Mouse (Mus musculus): ENCODE results near the gene Sdk2. TPM values are rescaled to one million over a fixed set of nuclear protein-coding genes. Genes with fewer than 3 reads are reported as not detected.

The Sdk2 gene
- polyA plus RNA-seq, 1 experiment from 2014 or later: 2.2 TPM

DNA sequence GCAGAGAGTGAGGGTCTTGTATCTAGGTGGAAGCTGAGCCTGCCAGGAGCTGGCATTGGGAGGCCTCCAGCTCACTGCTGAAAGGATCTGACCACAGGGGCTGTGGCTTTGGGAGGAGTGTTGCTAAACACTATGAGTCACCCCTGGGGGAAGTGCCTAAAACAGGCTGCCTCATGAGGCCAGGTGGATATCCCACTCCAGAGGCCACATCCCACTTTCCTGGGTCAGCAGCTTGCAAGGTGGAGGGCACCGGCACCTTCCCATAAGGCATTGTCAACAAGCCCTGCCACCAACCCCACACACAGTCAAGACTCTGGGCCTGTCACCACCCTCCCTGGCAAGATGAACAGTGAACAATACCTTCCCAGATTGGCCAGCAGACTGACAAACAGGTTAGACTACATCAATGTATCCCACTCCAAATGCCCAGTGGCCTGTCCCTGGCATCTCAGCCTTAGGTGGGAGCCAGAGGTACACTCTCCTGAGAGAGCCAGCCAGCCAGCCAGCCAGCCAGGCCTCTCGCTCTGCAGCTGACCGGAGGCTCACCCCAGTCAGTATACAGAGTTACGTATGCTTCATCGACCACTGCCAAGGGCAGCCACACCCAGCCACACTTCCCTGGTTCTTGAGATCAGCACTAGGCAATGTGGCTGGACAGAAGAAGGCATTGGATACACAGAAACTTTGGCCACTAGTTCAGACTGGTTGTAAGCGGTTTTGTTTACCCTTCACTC lies 333.0 kb downstream of the Sdk2 start:
- no peaks in the 10 kb centered on the region for H3K27me3 ChIP-seq (replicated peaks; ENCODE audit: control insufficient read depth, insufficient read depth, low read length)
- no peak for ATAC-seq
- no peak overlapping the region for H3K4me3 ChIP-seq (replicated peaks; ENCODE audit: low read length)
- H3K9ac ChIP-seq (replicated peaks; ENCODE audit: low read depth, low read length): no peak overlapping the region
- WGBS: 46% methylated on average over 6 of the region's 6 CpGs
- H3K4me1 ChIP-seq (replicated peaks; ENCODE audit: control insufficient read depth, insufficient read depth, low read length): peaks cover 6% of the 10 kb centered on the region; the same call in 1 of the 2 replicates
- H3K27ac ChIP-seq (ENCODE audit: low read length): no peak overlapping the region
- no peak overlapping the region for H3K4me2 ChIP-seq (ENCODE audit: low read length)
- peaks cover 2% of the 10 kb centered on the region; the same call in 1 of the 2 replicates for H3K36me3 ChIP-seq (ENCODE audit: control insufficient read depth, insufficient read depth)
- H3K9me3 ChIP-seq (ENCODE audit: control insufficient read depth, low read length): no peaks in the 10 kb centered on the region

- no peak overlapping the region for H3K4me2 ChIP-seq (ENCODE audit: low read length)
- H3K9me3 ChIP-seq (ENCODE audit: control insufficient read depth, low read length): no peaks in the 10 kb centered on the region
- H3K27me3 ChIP-seq (replicated peaks; ENCODE audit: control insufficient read depth, insufficient read depth, low read length): no peaks in the 10 kb centered on the region
- H3K36me3 ChIP-seq (ENCODE audit: control insufficient read depth, insufficient read depth): peaks cover 14% of the 10 kb centered on the region
- ATAC-seq: no peak
- H3K27ac ChIP-seq (ENCODE audit: low read length): no peak overlapping the region
- WGBS: 95% methylated on average over 10 of the region's 10 CpGs
- H3K4me1 ChIP-seq (replicated peaks; ENCODE audit: control insufficient read depth, insufficient read depth, low read length): peaks cover 16% of the 10 kb centered on the region
- H3K4me3 ChIP-seq (replicated peaks; ENCODE audit: low read length): no peak overlapping the region
- H3K9ac ChIP-seq (replicated peaks; ENCODE audit: low read depth, low read length): no peak overlapping the region
These were observed 334.8 kb downstream of the Sdk2 start for GRCm38 (mm10) chr11:113731945-113732612.

DNA sequence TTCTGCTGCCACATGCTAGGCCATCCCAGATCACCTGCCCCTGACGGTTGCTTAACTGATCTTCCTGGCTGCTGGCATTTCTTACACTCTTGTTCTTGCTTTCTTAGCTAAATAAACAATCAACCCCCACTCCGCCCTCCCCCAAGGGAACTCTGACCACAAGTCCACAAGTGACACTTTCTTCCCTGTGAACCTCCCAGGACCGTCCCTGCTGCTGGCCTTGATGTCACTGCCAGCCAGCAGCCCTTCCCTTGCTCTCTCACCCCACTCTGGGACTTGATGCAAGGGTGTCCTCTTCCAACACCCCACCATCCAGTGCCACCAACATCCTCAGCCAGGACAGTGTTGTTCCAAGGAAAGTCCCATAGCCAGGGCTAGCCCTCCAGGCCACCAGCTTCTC lies 336.0 kb downstream of the Sdk2 start:
- Histone ChIP-seq H3K9ac (replicated peaks; ENCODE audit: low read depth, low read length) (no peak overlapping the region), H3K27ac (ENCODE audit: low read length) (no peak overlapping the region), H3K4me3 (replicated peaks; ENCODE audit: low read length) (no peak overlapping the region), H3K27me3 (replicated peaks; ENCODE audit: control insufficient read depth, insufficient read depth, low read length) (no peaks in the 10 kb centered on the region), H3K36me3 (ENCODE audit: control insufficient read depth, insufficient read depth) (peaks cover 18% of the 10 kb centered on the region), H3K4me2 (ENCODE audit: low read length) (no peak overlapping the region), H3K4me1 (replicated peaks; ENCODE audit: control insufficient read depth, insufficient read depth, low read length) (peaks cover 19% of the 10 kb centered on the region), H3K9me3 (ENCODE audit: control insufficient read depth, low read length) (no peaks in the 10 kb centered on the region)
- 84% methylated on average over 3 of the region's 3 CpGs for WGBS
- no peak for ATAC-seq

- ATAC-seq: no peak
- Histone ChIP-seq H3K4me2 (ENCODE audit: low read length) (no peak overlapping the region), H3K4me1 (replicated peaks; ENCODE audit: control insufficient read depth, insufficient read depth, low read length) (peaks cover 29% of the 10 kb centered on the region), H3K9ac (replicated peaks; ENCODE audit: low read depth, low read length) (no peak overlapping the region), H3K36me3 (ENCODE audit: control insufficient read depth, insufficient read depth) (peaks cover 19% of the 10 kb centered on the region), H3K27ac (ENCODE audit: low read length) (no peak overlapping the region), H3K27me3 (replicated peaks; ENCODE audit: control insufficient read depth, insufficient read depth, low read length) (no peaks in the 10 kb centered on the region), H3K4me3 (replicated peaks; ENCODE audit: low read length) (no peak overlapping the region), H3K9me3 (ENCODE audit: control insufficient read depth, low read length) (no peaks in the 10 kb centered on the region)
- 69% methylated on average over 8 of the region's 8 CpGs for WGBS
These were observed 336.9 kb downstream of the Sdk2 start for GRCm38 (mm10) chr11:113729917-113730316.

- Histone ChIP-seq H3K4me2 (ENCODE audit: low read length) (no peak overlapping the region), H3K4me3 (replicated peaks; ENCODE audit: low read length) (no peak overlapping the region), H3K9ac (replicated peaks; ENCODE audit: low read depth, low read length) (no peak overlapping the region), H3K27me3 (replicated peaks; ENCODE audit: control insufficient read depth, insufficient read depth, low read length) (no peaks in the 10 kb centered on the region), H3K9me3 (ENCODE audit: control insufficient read depth, low read length) (no peaks in the 10 kb centered on the region), H3K4me1 (replicated peaks; ENCODE audit: control insufficient read depth, insufficient read depth, low read length) (peaks cover 29% of the 10 kb centered on the region), H3K36me3 (ENCODE audit: control insufficient read depth, insufficient read depth) (peaks cover 21% of the 10 kb centered on the region), H3K27ac (ENCODE audit: low read length) (no peak overlapping the region)
- WGBS: 87% methylated on average over 21 of the region's 21 CpGs
- ATAC-seq: no peak
These were observed 337.6 kb downstream of the Sdk2 start for GRCm38 (mm10) chr11:113729239-113729638.

DNA sequence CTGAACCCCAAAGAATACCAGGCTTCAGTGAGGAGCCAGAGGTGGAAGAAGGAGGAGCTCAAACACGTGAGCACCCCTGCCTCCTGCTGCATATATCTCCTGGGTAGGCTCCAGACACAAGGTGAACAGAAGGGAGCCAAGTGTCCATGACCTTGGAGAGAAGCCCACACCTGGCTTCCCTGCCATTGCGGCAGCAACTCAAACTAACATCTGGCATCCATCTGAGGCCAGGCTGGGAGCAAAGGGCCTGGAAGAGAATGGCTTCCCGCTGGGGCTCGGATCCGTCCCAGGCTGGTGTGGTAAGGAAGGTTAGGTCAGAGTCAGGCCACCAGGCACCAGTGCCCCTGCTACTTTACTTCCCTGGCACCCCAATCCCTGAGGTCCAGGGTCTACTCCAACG lies 338.9 kb downstream of the Sdk2 start:
- 80% methylated on average over 6 of the region's 6 CpGs for WGBS
- Histone ChIP-seq H3K9me3 (ENCODE audit: control insufficient read depth, low read length) (no peaks in the 10 kb centered on the region), H3K27ac (ENCODE audit: low read length) (no peak overlapping the region), H3K4me1 (replicated peaks; ENCODE audit: control insufficient read depth, insufficient read depth, low read length) (peaks cover 26% of the 10 kb centered on the region), H3K4me3 (replicated peaks; ENCODE audit: low read length) (no peak overlapping the region), H3K36me3 (ENCODE audit: control insufficient read depth, insufficient read depth) (peaks cover 21% of the 10 kb centered on the region), H3K27me3 (replicated peaks; ENCODE audit: control insufficient read depth, insufficient read depth, low read length) (no peaks in the 10 kb centered on the region), H3K4me2 (ENCODE audit: low read length) (no peak overlapping the region), H3K9ac (replicated peaks; ENCODE audit: low read depth, low read length) (no peak overlapping the region)
- ATAC-seq: no peak

DNA sequence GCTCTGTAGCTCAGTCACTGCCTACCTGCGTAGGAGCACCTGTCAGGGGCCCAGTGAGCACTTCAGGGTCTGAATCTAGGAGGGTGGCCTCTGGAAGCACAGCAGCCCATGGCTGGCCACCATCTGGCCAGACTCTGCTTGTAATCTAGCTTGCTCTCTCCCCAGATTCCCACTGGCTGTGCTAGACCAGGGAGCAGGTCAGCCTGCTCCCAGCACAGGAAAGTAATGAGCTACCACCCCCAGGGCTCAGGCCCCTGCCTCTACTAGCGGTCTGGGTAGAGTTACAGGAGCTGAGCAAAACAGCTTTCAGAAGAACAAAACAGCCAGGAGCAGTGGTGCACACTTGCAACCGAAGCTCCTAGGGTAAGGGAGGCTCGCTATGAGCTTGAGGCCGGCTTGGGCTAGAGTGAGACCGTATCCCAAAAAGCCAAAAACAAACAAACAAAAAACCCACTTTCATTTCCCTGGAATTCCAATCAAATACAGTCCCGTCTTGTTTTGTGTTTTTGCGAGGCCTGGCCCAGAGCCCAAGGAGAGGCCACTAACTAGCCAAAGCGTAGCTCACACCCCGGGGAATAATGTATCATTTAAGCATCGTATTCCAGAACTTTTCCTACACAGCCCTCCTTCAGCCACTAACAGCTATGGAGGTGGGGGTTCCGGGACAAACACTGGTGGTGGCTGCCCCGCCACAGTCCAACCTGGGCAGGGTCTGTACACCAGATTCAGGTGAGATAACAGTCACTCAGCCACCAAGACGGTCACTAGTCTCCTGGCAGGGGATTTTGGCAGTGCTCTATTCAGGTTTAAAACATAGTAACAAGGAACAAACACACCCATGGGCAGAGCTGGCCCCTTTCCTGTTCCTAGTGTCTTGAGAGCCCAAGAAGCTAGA lies 339.6 kb downstream of the Sdk2 start:
- ATAC-seq: no peak
- Histone ChIP-seq H3K9me3 (ENCODE audit: control insufficient read depth, low read length) (no peaks in the 10 kb centered on the region), H3K27ac (ENCODE audit: low read length) (no peak overlapping the region), H3K4me1 (replicated peaks; ENCODE audit: control insufficient read depth, insufficient read depth, low read length) (peaks cover 30% of the 10 kb centered on the region), H3K4me2 (ENCODE audit: low read length) (no peak overlapping the region), H3K27me3 (replicated peaks; ENCODE audit: control insufficient read depth, insufficient read depth, low read length) (no peaks in the 10 kb centered on the region), H3K9ac (replicated peaks; ENCODE audit: low read depth, low read length) (no peak overlapping the region), H3K4me3 (replicated peaks; ENCODE audit: low read length) (no peak overlapping the region), H3K36me3 (ENCODE audit: control insufficient read depth, insufficient read depth) (peaks cover 21% of the 10 kb centered on the region)
- WGBS: 62% methylated on average over 14 of the region's 14 CpGs
